Mouse (Mus musculus) T-helper 1 cell (primary cell): ENCODE data around the gene Esd.

Experiments
- in situ Hi-C: fragments of 300-600 bp; cut with MboI, MseI; formaldehyde crosslinking; loops from one replicate; pipeline ENCODE4 v1.15.1; 2025; ENCODE audit warnings: high pct_unique_total_duplicates

The Esd gene

DNA sequence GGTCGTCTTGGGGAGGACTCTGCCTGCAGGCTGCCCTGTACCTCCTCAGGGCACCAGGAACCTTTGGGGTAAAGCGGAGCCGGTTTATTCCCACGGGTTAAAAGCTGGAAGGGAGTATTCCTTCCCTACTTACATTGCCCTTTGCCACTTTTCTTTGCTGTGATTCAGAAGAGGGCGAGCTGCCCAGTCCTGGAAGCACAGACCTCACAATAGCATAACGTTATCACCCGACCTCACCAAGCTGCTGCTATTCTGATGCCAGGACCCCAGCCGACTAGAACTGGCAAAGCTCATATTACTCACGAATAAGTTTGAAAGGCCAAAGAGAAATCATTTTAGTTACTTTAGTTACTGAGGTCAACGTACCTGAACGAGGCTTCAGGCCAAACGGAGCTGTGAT lies 62.8 kb downstream of the Esd start:
- in situ Hi-C loops = loop anchor here (10.0 kb wide), 1 partner anchor 1240 kb away; no protein-coding TSS in a partner anchor

GRCm38 (mm10) chr14:74797386-74798062 lies 65.4 kb downstream of the Esd start:
- in situ Hi-C loops = loop anchor here (10.0 kb wide), 1 partner anchor 1237 kb away; no protein-coding TSS in a partner anchor

DNA sequence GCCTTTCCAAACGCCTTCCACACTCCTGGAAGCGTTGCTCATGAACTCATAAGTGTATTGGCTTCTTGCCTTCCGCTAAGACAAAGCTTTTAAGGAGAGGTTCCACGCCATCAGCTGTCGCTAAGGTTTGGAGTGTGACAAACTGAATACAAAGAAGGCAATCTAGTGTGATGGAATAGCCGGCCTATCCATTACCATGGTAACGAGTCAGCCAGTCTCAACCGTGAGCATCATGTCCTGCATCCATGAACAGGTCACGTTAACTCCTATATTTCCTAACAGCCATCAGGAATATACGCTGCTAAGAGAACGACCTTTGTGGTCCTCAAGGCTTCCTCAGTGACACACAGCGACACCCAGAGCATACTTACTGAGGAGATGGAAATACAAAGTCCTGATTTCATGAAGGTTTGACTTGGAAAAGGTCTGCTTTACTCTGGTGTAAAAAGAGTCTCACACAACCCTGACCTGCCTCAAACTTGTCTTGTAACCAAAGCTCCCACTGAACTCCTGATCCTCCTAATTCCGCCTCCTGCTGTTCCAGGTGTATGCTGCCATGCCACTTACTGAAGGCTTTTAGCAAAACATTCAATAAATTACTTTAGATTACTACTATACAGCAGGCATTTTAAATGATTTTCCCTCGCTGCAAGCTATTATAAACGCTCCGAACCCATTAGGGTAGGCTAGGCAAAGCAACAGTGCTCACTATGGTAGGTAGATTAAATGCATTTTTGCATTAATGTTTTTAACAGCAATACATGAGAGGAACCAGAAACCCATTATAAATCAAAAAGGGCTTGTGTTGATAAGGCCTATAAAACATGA lies 66.2 kb downstream of the Esd start:
- in situ Hi-C loops = loop anchor here (10.0 kb wide), 1 partner anchor 1237 kb away; no protein-coding TSS in a partner anchor
